Mouse (Mus musculus) limb, embryonic 12.5 days (tissue): ENCODE measurements around the gene Cd5. TPM values are rescaled to one million over a fixed set of nuclear protein-coding genes. Genes with fewer than 3 reads are reported as not detected.

ENCODE experiments used
- ATAC-seq: fragments of 200-750 bp; cut with Nextera tagmentation; 2 replicates; pipeline ENCODE4 v1.8.0; 2017; ENCODE audit warnings: low read depth, moderate TSS enrichment; ENCODE audit not compliant: insufficient number of reproducible peaks, insufficient read depth, low FRiP score, low TSS enrichment
- H3K27ac ChIP-seq: fragments of 300-500 bp; sonication (generic); 2 replicates; pipeline ENCODE4 v1.5.1; 2016; ENCODE audit warnings: mild to moderate bottlenecking, moderate library complexity
- H3K27me3 ChIP-seq: fragments of 300-500 bp; sonication (generic); 2 replicates; pipeline ENCODE4 v1.6.1; 2016; ENCODE audit warnings: mild to moderate bottlenecking, moderate library complexity
- H3K36me3 ChIP-seq: fragments of 300-500 bp; sonication (generic); 2 replicates; pipeline ENCODE4 v1.6.1; 2016; ENCODE audit warnings: mild to moderate bottlenecking, moderate library complexity
- H3K4me1 ChIP-seq: fragments of 300-500 bp; sonication (generic); replicated peaks from 2 replicates; pipeline ENCODE4 v1.6.1; 2016
- H3K4me2 ChIP-seq: fragments of 300-500 bp; sonication (generic); 2 replicates; pipeline ENCODE4 v1.6.1; 2016; ENCODE audit warnings: mild to moderate bottlenecking, moderate library complexity
- H3K4me3 ChIP-seq: fragments of 300-500 bp; sonication (generic); replicated peaks from 2 replicates; pipeline ENCODE4 v1.5.1; 2016; ENCODE audit warnings: mild to moderate bottlenecking
- H3K9ac ChIP-seq: fragments of 300-500 bp; sonication (generic); replicated peaks from 2 replicates; pipeline ENCODE4 v1.6.1; 2016; ENCODE audit warnings: mild to moderate bottlenecking, moderate library complexity
- H3K9me3 ChIP-seq: fragments of 300-500 bp; sonication (generic); 2 replicates; pipeline ENCODE4 v1.6.1; 2016; ENCODE audit warnings: mild to moderate bottlenecking, moderate library complexity
- WGBS: fragments of 180-500 bp; shearing (Covaris S2); methylation state at CpG from one replicate; pipeline ENCODE4 v1.1.7; 2016; 5-methylcytosine and 5-hydroxymethylcytosine counted together
- polyA plus RNA-seq: library from polyadenylated mRNA; unstranded; fragments of >200 nt; fragmentation: Nextera tagmentation; extraction: Ambion mirVana; gene quantifications from 2 replicates; pipeline ENCODE4 v1.2.1, GENCODE M21; 2016

Gene Cd5
- polyA plus RNA-seq, 1 experiment from 2014 or later = 0.18 TPM

GRCm38 (mm10) chr19:10712646-10713045 lies 26.2 kb downstream of the Cd5 start:
- H3K4me3 ChIP-seq = no peak overlapping the region
- no peak overlapping the region for H3K4me2 ChIP-seq
- no peaks in the 10 kb centered on the region for H3K27me3 ChIP-seq
- no peak overlapping the region for H3K27ac ChIP-seq
- H3K9me3 ChIP-seq = no peaks in the 10 kb centered on the region
- H3K9ac ChIP-seq = no peak overlapping the region
- ATAC-seq = no peak
- H3K4me1 ChIP-seq = peaks cover 15% of the 10 kb centered on the region
- 98% methylated on average over 12 of the region's 12 CpGs for WGBS
- H3K36me3 ChIP-seq = peaks cover 44% of the 10 kb centered on the region

- no peak for ATAC-seq
- Histone ChIP-seq H3K4me1 (peaks cover 15% of the 10 kb centered on the region), H3K36me3 (peaks cover 48% of the 10 kb centered on the region), H3K4me2 (no peak overlapping the region), H3K4me3 (no peak overlapping the region), H3K27ac (no peak overlapping the region), H3K27me3 (no peaks in the 10 kb centered on the region), H3K9me3 (no peaks in the 10 kb centered on the region), H3K9ac (no peak overlapping the region)
- WGBS = 91% methylated on average over 7 of the region's 7 CpGs
Observed at GRCm38 (mm10) chr19:10712194-10712593, 26.6 kb downstream of the Cd5 start.

- Histone ChIP-seq H3K27me3 (no peaks in the 10 kb centered on the region), H3K9ac (no peak overlapping the region), H3K27ac (no peak overlapping the region), H3K36me3 (peaks cover 60% of the 10 kb centered on the region), H3K4me2 (no peak overlapping the region), H3K4me3 (no peak overlapping the region), H3K4me1 (peaks cover 15% of the 10 kb centered on the region), H3K9me3 (no peaks in the 10 kb centered on the region)
- no peak for ATAC-seq
- WGBS = 91% methylated on average over 4 of the region's 4 CpGs
Observed at GRCm38 (mm10) chr19:10710751-10711150, 28.1 kb downstream of the Cd5 start.

GRCm38 (mm10) chr19:10710088-10710511 lies 28.7 kb downstream of the Cd5 start:
- WGBS = 87% methylated on average over 9 of the region's 9 CpGs
- H3K27me3 ChIP-seq = no peaks in the 10 kb centered on the region
- H3K36me3 ChIP-seq = peaks cover 60% of the 10 kb centered on the region
- peaks cover 15% of the 10 kb centered on the region for H3K4me1 ChIP-seq
- H3K9ac ChIP-seq = no peak overlapping the region
- no peaks in the 10 kb centered on the region for H3K9me3 ChIP-seq
- no peak overlapping the region for H3K27ac ChIP-seq
- no peak for ATAC-seq
- H3K4me3 ChIP-seq = no peak overlapping the region
- H3K4me2 ChIP-seq = no peak overlapping the region

GRCm38 (mm10) chr19:10709360-10710087 lies 29.3 kb downstream of the Cd5 start:
- no peaks in the 10 kb centered on the region for H3K9me3 ChIP-seq
- H3K27ac ChIP-seq = no peak overlapping the region
- 25% methylated on average over 8 of the region's 8 CpGs for WGBS
- peak; percentile 53 for ATAC-seq
- H3K4me3 ChIP-seq = no peak overlapping the region
- H3K4me1 ChIP-seq = peaks cover 15% of the 10 kb centered on the region
- H3K36me3 ChIP-seq = peaks cover 60% of the 10 kb centered on the region
- H3K9ac ChIP-seq = no peak overlapping the region; the same call in 1 of the 2 replicates
- H3K4me2 ChIP-seq = no peak overlapping the region
- no peaks in the 10 kb centered on the region for H3K27me3 ChIP-seq

- no peak overlapping the region for H3K27ac ChIP-seq
- H3K4me3 ChIP-seq = no peak overlapping the region
- H3K4me1 ChIP-seq = peaks cover 10% of the 10 kb centered on the region
- no peak overlapping the region; the same call in 1 of the 2 replicates for H3K9ac ChIP-seq
- 0 out of 2 replicates have a peak, but pooled peaks have one; percentile 4 for ATAC-seq
- H3K27me3 ChIP-seq = no peaks in the 10 kb centered on the region
- peaks cover 58% of the 10 kb centered on the region for H3K36me3 ChIP-seq
- WGBS = 75% methylated on average over 6 of the region's 6 CpGs
- no peak overlapping the region for H3K4me2 ChIP-seq
- H3K9me3 ChIP-seq = no peaks in the 10 kb centered on the region
Observed at GRCm38 (mm10) chr19:10708900-10709299, 29.9 kb downstream of the Cd5 start.

- Histone ChIP-seq H3K9ac (no peak overlapping the region), H3K4me3 (no peak overlapping the region), H3K27ac (no peak overlapping the region), H3K4me1 (peaks cover 10% of the 10 kb centered on the region), H3K36me3 (peaks cover 51% of the 10 kb centered on the region), H3K4me2 (no peak overlapping the region), H3K27me3 (no peaks in the 10 kb centered on the region), H3K9me3 (no peaks in the 10 kb centered on the region)
- no peak for ATAC-seq
- 96% methylated on average over 1 of the region's 1 CpGs for WGBS
Observed at GRCm38 (mm10) chr19:10707881-10708280, 30.9 kb downstream of the Cd5 start.

GRCm38 (mm10) chr19:10707087-10707875 lies 31.5 kb downstream of the Cd5 start:
- peaks cover 45% of the 10 kb centered on the region for H3K36me3 ChIP-seq
- no peaks in the 10 kb centered on the region for H3K27me3 ChIP-seq
- no peak overlapping the region for H3K4me3 ChIP-seq
- no peaks in the 10 kb centered on the region for H3K9me3 ChIP-seq
- no peak for ATAC-seq
- peaks cover 10% of the 10 kb centered on the region for H3K4me1 ChIP-seq
- no peak overlapping the region for H3K4me2 ChIP-seq
- H3K9ac ChIP-seq = no peak overlapping the region
- WGBS = 86% methylated on average over 13 of the region's 13 CpGs
- H3K27ac ChIP-seq = no peak overlapping the region

GRCm38 (mm10) chr19:10703470-10703869 lies 35.3 kb downstream of the Cd5 start:
- WGBS = 88% methylated on average over 8 of the region's 8 CpGs
- no peak overlapping the region for H3K4me2 ChIP-seq
- H3K9ac ChIP-seq = no peak overlapping the region
- H3K9me3 ChIP-seq = no peaks in the 10 kb centered on the region
- ATAC-seq = no peak
- no peak overlapping the region for H3K4me3 ChIP-seq
- H3K36me3 ChIP-seq = peaks cover 20% of the 10 kb centered on the region
- peaks cover 24% of the 10 kb centered on the region for H3K4me1 ChIP-seq
- no peaks in the 10 kb centered on the region for H3K27me3 ChIP-seq
- H3K27ac ChIP-seq = no peak overlapping the region

- peaks cover 37% of the 10 kb centered on the region for H3K4me1 ChIP-seq
- whole genome bisulfite sequencing = 58% methylated on average over 8 of the region's 8 CpGs
- ATAC-seq = no peak
Observed at GRCm38 (mm10) chr19:10702125-10702524, 36.7 kb downstream of the Cd5 start.

GRCm38 (mm10) chr19:10701013-10701726 lies 37.6 kb downstream of the Cd5 start:
- no peak overlapping the region for H3K9ac ChIP-seq
- H3K27ac ChIP-seq = no peak overlapping the region
- H3K9me3 ChIP-seq = no peaks in the 10 kb centered on the region
- no peak for ATAC-seq
- no peak overlapping the region for H3K4me2 ChIP-seq
- peaks cover 45% of the 10 kb centered on the region for H3K4me1 ChIP-seq
- H3K4me3 ChIP-seq = no peak overlapping the region
- WGBS = 71% methylated on average over 6 of the region's 6 CpGs
- no peaks in the 10 kb centered on the region for H3K27me3 ChIP-seq
- H3K36me3 ChIP-seq = peaks cover 7% of the 10 kb centered on the region

More at GRCm38 (mm10) chr19:10702125-10702524, 36.7 kb downstream of the Cd5 start:
- no peak overlapping the region for H3K9ac ChIP-seq
- no peaks in the 10 kb centered on the region for H3K27me3 ChIP-seq
- H3K4me3 ChIP-seq = no peak overlapping the region
- H3K27ac ChIP-seq = no peak overlapping the region
- H3K9me3 ChIP-seq = no peaks in the 10 kb centered on the region
- no peak overlapping the region for H3K4me2 ChIP-seq
- peaks cover 16% of the 10 kb centered on the region for H3K36me3 ChIP-seq
